Mouse (Mus musculus): ENCODE measurements around the gene Dad1. TPM values are rescaled to one million over a fixed set of nuclear protein-coding genes. Genes with fewer than 3 reads are reported as not detected.

Gene Dad1
- polyA plus RNA-seq, 1 experiment from 2014 or later, result 391 TPM

DNA sequence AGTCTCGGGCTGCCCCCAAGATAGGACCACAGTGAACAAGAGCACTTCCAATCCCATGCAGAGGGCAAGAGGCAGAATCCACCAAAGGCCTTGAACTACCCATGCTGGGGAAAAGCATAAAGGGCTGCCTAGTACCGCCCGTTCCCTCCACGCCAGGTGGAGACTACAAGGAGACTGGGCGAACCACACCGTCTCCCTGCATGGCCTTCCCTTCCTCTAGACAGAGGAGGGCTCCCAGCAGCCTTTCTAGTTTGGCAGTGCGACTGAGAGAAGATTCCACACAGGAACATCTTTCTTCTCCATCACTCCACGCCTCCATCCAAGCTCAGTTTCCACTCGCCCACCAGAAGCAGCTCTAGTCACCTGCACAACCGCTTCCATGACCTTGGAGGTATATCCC is 14.1 kb upstream of the Dad1 start:
- Histone ChIP-seq H3K27me3 (ENCODE audit: control insufficient read depth, insufficient read depth, low read length) (no peaks in the 10 kb centered on the region), H3K9ac (ENCODE audit: low read length) (no peak overlapping the region), H3K4me2 (ENCODE audit: low read depth, low read length) (no peak overlapping the region), H3K9me3 (replicated peaks; ENCODE audit: control insufficient read depth, low read length) (no peaks in the 10 kb centered on the region), H3K4me3 (replicated peaks; ENCODE audit: low read length) (no peak overlapping the region), H3K36me3 (ENCODE audit: control insufficient read depth, insufficient read depth, low read length) (0 out of 2 replicates have a peak, but pooled peaks cover 4% of the 10 kb centered on the region), H3K4me1 (ENCODE audit: control insufficient read depth, insufficient read depth, low read length) (no peaks in the 10 kb centered on the region), H3K27ac (ENCODE audit: low read length) (no peak overlapping the region)
- WGBS, result 92% methylated on average over 10 of the region's 10 CpGs
- ATAC-seq (ENCODE audit: insufficient read depth, low FRiP score), result no peak

GRCm38 (mm10) chr14:54265951-54266350 is 12.0 kb upstream of the Dad1 start:
- 80% methylated on average over 6 of the region's 6 CpGs for WGBS
- Histone ChIP-seq H3K9ac (ENCODE audit: low read length) (no peak overlapping the region), H3K9me3 (replicated peaks; ENCODE audit: control insufficient read depth, low read length) (no peaks in the 10 kb centered on the region), H3K4me2 (ENCODE audit: low read depth, low read length) (no peak overlapping the region), H3K4me1 (ENCODE audit: control insufficient read depth, insufficient read depth, low read length) (no peaks in the 10 kb centered on the region), H3K27me3 (ENCODE audit: control insufficient read depth, insufficient read depth, low read length) (no peaks in the 10 kb centered on the region), H3K27ac (ENCODE audit: low read length) (no peak overlapping the region), H3K4me3 (replicated peaks; ENCODE audit: low read length) (no peak overlapping the region), H3K36me3 (ENCODE audit: control insufficient read depth, insufficient read depth, low read length) (0 out of 2 replicates have a peak, but pooled peaks cover 4% of the 10 kb centered on the region)
- ATAC-seq (ENCODE audit: insufficient read depth, low FRiP score), result no peak

DNA sequence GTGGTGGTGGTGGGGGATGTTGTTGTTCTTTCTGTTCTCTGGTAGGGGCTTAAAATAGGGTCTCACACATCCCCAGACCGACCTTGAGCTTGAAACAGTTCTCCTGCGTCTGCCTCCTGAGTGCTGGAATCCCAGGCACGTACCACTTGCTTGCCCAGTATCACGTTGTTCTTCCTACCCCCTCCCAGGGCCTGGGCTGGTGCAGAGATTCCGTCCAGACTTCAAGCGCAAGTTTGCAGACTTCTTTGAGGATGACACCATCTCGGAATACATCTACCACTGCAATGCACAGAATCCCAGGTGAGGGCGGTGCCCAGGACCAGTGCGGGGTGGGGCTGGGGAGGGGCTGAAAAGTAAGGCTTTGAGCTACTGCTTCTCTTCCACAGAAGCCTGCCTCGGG is 11.2 kb upstream of the Dad1 start:
- 0 out of 2 replicates have a peak, but pooled peaks cover 2% of the 10 kb centered on the region for H3K4me1 ChIP-seq (ENCODE audit: control insufficient read depth, insufficient read depth, low read length)
- 0 out of 2 replicates have a peak, but pooled peaks cover 4% of the 10 kb centered on the region for H3K36me3 ChIP-seq (ENCODE audit: control insufficient read depth, insufficient read depth, low read length)
- no peak overlapping the region for H3K9ac ChIP-seq (ENCODE audit: low read length)
- no peak overlapping the region for H3K4me3 ChIP-seq (replicated peaks; ENCODE audit: low read length)
- H3K4me2 ChIP-seq (ENCODE audit: low read depth, low read length), result no peak overlapping the region
- WGBS, result 63% methylated on average over 10 of the region's 10 CpGs
- no peak for ATAC-seq (ENCODE audit: insufficient read depth, low FRiP score)
- no peaks in the 10 kb centered on the region for H3K27me3 ChIP-seq (ENCODE audit: control insufficient read depth, insufficient read depth, low read length)
- H3K9me3 ChIP-seq (replicated peaks; ENCODE audit: control insufficient read depth, low read length), result no peaks in the 10 kb centered on the region
- no peak overlapping the region for H3K27ac ChIP-seq (ENCODE audit: low read length)

DNA sequence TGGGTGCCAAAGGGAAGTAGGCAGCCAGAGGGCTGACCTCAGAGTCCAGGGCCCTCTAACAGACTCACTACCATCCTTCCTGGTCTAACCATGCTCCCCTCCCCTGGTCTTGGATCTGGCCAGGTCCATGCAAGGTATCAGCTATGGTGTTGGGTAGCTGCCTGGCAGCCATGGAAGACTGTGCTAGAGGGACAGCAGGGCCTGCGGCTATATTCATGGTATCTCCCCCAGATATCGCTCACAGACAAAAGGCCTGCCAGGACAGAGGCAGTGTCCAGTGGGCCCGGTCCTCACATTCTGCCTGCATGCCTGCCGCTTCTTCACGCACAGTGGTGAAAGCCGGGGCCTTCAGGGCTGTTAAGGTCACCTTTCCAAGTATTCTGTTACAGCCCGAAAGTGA is 10.3 kb upstream of the Dad1 start:
- 0 out of 2 replicates have a peak, but pooled peaks cover 4% of the 10 kb centered on the region for H3K36me3 ChIP-seq (ENCODE audit: control insufficient read depth, insufficient read depth, low read length)
- no peak for ATAC-seq (ENCODE audit: insufficient read depth, low FRiP score)
- no peak overlapping the region for H3K27ac ChIP-seq (ENCODE audit: low read length)
- H3K4me1 ChIP-seq (ENCODE audit: control insufficient read depth, insufficient read depth, low read length), result 0 out of 2 replicates have a peak, but pooled peaks cover 3% of the 10 kb centered on the region
- H3K9me3 ChIP-seq (replicated peaks; ENCODE audit: control insufficient read depth, low read length), result no peaks in the 10 kb centered on the region
- H3K4me2 ChIP-seq (ENCODE audit: low read depth, low read length), result no peak overlapping the region
- H3K4me3 ChIP-seq (replicated peaks; ENCODE audit: low read length), result no peak overlapping the region
- no peaks in the 10 kb centered on the region for H3K27me3 ChIP-seq (ENCODE audit: control insufficient read depth, insufficient read depth, low read length)
- no peak overlapping the region for H3K9ac ChIP-seq (ENCODE audit: low read length)
- whole genome bisulfite sequencing, result 92% methylated on average over 7 of the region's 7 CpGs

DNA sequence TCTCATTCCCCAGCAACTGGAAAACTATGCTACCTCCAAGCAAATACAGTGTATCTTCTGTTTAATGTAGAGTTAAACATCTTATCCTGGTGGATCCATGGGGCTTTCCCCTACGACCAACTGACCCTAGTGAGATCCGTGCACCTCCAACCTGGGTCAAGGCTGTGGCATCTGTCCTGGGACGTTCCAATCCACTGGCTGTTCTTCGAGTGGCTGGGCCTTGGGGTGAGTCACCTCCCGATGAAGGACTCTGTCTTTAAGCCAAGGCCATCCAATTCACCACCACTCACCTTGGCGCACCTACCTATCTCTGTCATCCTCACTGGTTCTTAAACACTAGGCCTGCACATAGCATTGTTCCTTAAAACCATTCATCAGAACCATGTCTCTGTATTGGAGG is 9.2 kb upstream of the Dad1 start:
- Histone ChIP-seq H3K4me3 (replicated peaks; ENCODE audit: low read length) (no peak overlapping the region), H3K36me3 (ENCODE audit: control insufficient read depth, insufficient read depth, low read length) (0 out of 2 replicates have a peak, but pooled peaks cover 3% of the 10 kb centered on the region), H3K4me2 (ENCODE audit: low read depth, low read length) (no peak overlapping the region), H3K4me1 (ENCODE audit: control insufficient read depth, insufficient read depth, low read length) (peaks cover 8% of the 10 kb centered on the region; the same call in 1 of the 2 replicates), H3K9me3 (replicated peaks; ENCODE audit: control insufficient read depth, low read length) (no peaks in the 10 kb centered on the region), H3K27me3 (ENCODE audit: control insufficient read depth, insufficient read depth, low read length) (no peaks in the 10 kb centered on the region), H3K9ac (ENCODE audit: low read length) (no peak overlapping the region), H3K27ac (ENCODE audit: low read length) (no peak overlapping the region)
- WGBS, result 93% methylated on average over 6 of the region's 6 CpGs
- no peak for ATAC-seq (ENCODE audit: insufficient read depth, low FRiP score)

DNA sequence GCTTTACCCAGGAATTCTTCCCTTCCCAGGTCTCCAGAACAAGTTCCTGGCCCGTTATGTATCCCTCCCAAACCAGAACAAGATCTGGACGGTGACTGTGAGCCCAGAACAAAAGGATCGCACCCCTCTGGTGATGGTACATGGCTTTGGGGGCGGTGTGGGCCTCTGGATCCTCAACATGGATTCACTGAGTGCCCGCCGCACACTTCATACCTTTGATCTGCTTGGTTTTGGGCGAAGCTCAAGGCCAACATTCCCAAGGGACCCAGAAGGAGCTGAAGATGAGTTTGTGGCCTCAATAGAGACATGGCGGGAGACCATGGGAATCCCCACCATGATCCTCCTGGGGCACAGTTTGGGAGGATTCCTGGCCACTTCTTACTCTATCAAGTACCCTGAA is 8.7 kb upstream of the Dad1 start:
- H3K9me3 ChIP-seq (replicated peaks; ENCODE audit: control insufficient read depth, low read length), result no peaks in the 10 kb centered on the region
- H3K4me2 ChIP-seq (ENCODE audit: low read depth, low read length), result no peak overlapping the region
- 92% methylated on average over 8 of the region's 8 CpGs for WGBS
- no peak overlapping the region for H3K4me3 ChIP-seq (replicated peaks; ENCODE audit: low read length)
- ATAC-seq (ENCODE audit: insufficient read depth, low FRiP score), result no peak
- H3K4me1 ChIP-seq (ENCODE audit: control insufficient read depth, insufficient read depth, low read length), result peaks cover 8% of the 10 kb centered on the region; the same call in 1 of the 2 replicates
- H3K27ac ChIP-seq (ENCODE audit: low read length), result no peak overlapping the region
- H3K9ac ChIP-seq (ENCODE audit: low read length), result no peak overlapping the region
- no peaks in the 10 kb centered on the region for H3K36me3 ChIP-seq (ENCODE audit: control insufficient read depth, insufficient read depth, low read length)
- H3K27me3 ChIP-seq (ENCODE audit: control insufficient read depth, insufficient read depth, low read length), result no peaks in the 10 kb centered on the region

- Histone ChIP-seq H3K27ac (ENCODE audit: low read length) (no peak overlapping the region), H3K9me3 (replicated peaks; ENCODE audit: control insufficient read depth, low read length) (no peaks in the 10 kb centered on the region), H3K36me3 (ENCODE audit: control insufficient read depth, insufficient read depth, low read length) (no peaks in the 10 kb centered on the region), H3K4me2 (ENCODE audit: low read depth, low read length) (no peak overlapping the region), H3K4me1 (ENCODE audit: control insufficient read depth, insufficient read depth, low read length) (peaks cover 8% of the 10 kb centered on the region; the same call in 1 of the 2 replicates), H3K4me3 (replicated peaks; ENCODE audit: low read length) (no peak overlapping the region), H3K9ac (ENCODE audit: low read length) (no peak overlapping the region), H3K27me3 (ENCODE audit: control insufficient read depth, insufficient read depth, low read length) (no peaks in the 10 kb centered on the region)
- 93% methylated on average over 2 of the region's 2 CpGs for WGBS
- ATAC-seq (ENCODE audit: insufficient read depth, low FRiP score), result no peak
Observed at GRCm38 (mm10) chr14:54261386-54261785, 7.5 kb upstream of the Dad1 start.

GRCm38 (mm10) chr14:54260196-54260595 is 6.3 kb upstream of the Dad1 start:
- Histone ChIP-seq H3K4me1 (ENCODE audit: control insufficient read depth, insufficient read depth, low read length) (peaks cover 8% of the 10 kb centered on the region; the same call in 1 of the 2 replicates), H3K27me3 (ENCODE audit: control insufficient read depth, insufficient read depth, low read length) (no peaks in the 10 kb centered on the region), H3K27ac (ENCODE audit: low read length) (no peak overlapping the region), H3K9ac (ENCODE audit: low read length) (no peak overlapping the region), H3K9me3 (replicated peaks; ENCODE audit: control insufficient read depth, low read length) (no peaks in the 10 kb centered on the region), H3K36me3 (ENCODE audit: control insufficient read depth, insufficient read depth, low read length) (no peaks in the 10 kb centered on the region), H3K4me3 (replicated peaks; ENCODE audit: low read length) (peak overlapping the region; percentile 64; the same call in 1 of the 2 replicates), H3K4me2 (ENCODE audit: low read depth, low read length) (peak overlapping the region; percentile 53)
- no peak for ATAC-seq (ENCODE audit: insufficient read depth, low FRiP score)
- WGBS, result 69% methylated on average over 2 of the region's 2 CpGs

DNA sequence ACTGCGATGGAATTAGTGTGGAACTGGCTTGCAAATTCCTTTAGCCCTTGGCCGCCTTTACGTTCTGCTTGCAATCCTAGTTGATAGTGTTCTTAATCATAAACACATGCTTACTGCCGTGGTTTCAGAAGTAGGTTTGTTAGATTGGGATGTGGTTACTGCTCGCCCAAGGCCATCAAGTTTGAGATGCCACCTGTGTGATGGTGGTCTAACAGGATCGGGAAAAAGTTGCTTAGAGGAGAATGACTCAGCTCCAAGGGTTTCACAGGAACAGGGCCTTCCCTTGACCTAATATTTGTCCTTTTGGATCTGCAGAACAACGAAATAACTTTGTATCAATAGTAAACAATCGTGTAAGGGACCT is 5.8 kb upstream of the Dad1 start:
- Histone ChIP-seq H3K27me3 (ENCODE audit: control insufficient read depth, insufficient read depth, low read length) (no peaks in the 10 kb centered on the region), H3K4me3 (replicated peaks; ENCODE audit: low read length) (peak overlapping the region; percentile 64), H3K4me1 (ENCODE audit: control insufficient read depth, insufficient read depth, low read length) (peaks cover 11% of the 10 kb centered on the region; the same call in 1 of the 2 replicates), H3K36me3 (ENCODE audit: control insufficient read depth, insufficient read depth, low read length) (no peaks in the 10 kb centered on the region), H3K27ac (ENCODE audit: low read length) (no peak overlapping the region), H3K4me2 (ENCODE audit: low read depth, low read length) (peak overlapping the region; percentile 53), H3K9me3 (replicated peaks; ENCODE audit: control insufficient read depth, low read length) (no peaks in the 10 kb centered on the region), H3K9ac (ENCODE audit: low read length) (peak overlapping the region; percentile 78)
- WGBS, result 16% methylated on average over 8 of the region's 8 CpGs
- no peak for ATAC-seq (ENCODE audit: insufficient read depth, low FRiP score)
